Mouse (Mus musculus): Measurements from ENCODE around the gene Pkn2. TPM values are rescaled to one million over a fixed set of nuclear protein-coding genes. Genes with fewer than 3 reads are reported as not detected.

Gene Pkn2
- polyA plus RNA-seq, 1 experiment from 2014 or later, result 54.4 TPM

- no peaks in the 10 kb centered on the region for H3K9me3 ChIP-seq (replicated peaks)
- no peak overlapping the region for H3K9ac ChIP-seq
- no peak for ATAC-seq (ENCODE audit: low FRiP score)
- no peaks in the 10 kb centered on the region for H3K27me3 ChIP-seq
- H3K4me1 ChIP-seq, result no peaks in the 10 kb centered on the region
- 85% methylated on average over 7 of the region's 7 CpGs for WGBS
- H3K36me3 ChIP-seq, result no peaks in the 10 kb centered on the region
- no peak overlapping the region for H3K27ac ChIP-seq
- no peak overlapping the region for H3K4me3 ChIP-seq
- H3K4me2 ChIP-seq (replicated peaks), result no peak overlapping the region
These were observed 123.2 kb downstream of the Pkn2 start for GRCm38 (mm10) chr3:142758593-142758992.

DNA sequence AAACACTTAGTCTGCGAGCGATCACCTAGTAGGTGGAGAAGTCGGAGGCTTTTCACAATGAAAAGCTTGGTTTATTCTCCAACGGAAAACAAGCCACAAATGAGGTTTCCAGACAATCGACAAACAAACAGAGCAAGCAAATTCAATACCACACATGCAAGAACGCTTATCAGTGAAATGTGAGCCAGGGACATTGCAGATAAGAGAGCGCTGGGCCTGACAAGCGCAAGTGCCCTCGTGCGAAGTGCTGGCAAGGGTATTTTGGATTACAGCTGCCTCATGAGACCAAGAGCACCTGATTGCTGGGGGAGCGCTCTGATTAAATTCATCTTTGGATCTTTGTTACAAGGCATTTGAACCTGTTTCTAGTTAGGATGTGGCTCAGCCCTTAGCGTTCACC, 124.0 kb downstream of the Pkn2 start:
- Histone ChIP-seq H3K4me2 (replicated peaks) (no peak overlapping the region), H3K4me3 (no peak overlapping the region), H3K4me1 (no peaks in the 10 kb centered on the region), H3K27ac (no peak overlapping the region), H3K36me3 (no peaks in the 10 kb centered on the region), H3K27me3 (no peaks in the 10 kb centered on the region), H3K9ac (no peak overlapping the region), H3K9me3 (replicated peaks) (no peaks in the 10 kb centered on the region)
- no peak for ATAC-seq (ENCODE audit: low FRiP score)
- WGBS, result 59% methylated on average over 12 of the region's 12 CpGs

GRCm38 (mm10) chr3:142755132-142755867, 126.5 kb downstream of the Pkn2 start:
- no peaks in the 10 kb centered on the region for H3K27me3 ChIP-seq
- no peaks in the 10 kb centered on the region for H3K4me1 ChIP-seq
- H3K4me3 ChIP-seq, result no peak overlapping the region
- no peak overlapping the region for H3K9ac ChIP-seq
- no peaks in the 10 kb centered on the region for H3K36me3 ChIP-seq
- no peak for ATAC-seq (ENCODE audit: low FRiP score)
- H3K27ac ChIP-seq, result no peak overlapping the region
- no peak overlapping the region for H3K4me2 ChIP-seq (replicated peaks)
- no peaks in the 10 kb centered on the region for H3K9me3 ChIP-seq (replicated peaks)
- 90% methylated on average over 18 of the region's 18 CpGs for WGBS

DNA sequence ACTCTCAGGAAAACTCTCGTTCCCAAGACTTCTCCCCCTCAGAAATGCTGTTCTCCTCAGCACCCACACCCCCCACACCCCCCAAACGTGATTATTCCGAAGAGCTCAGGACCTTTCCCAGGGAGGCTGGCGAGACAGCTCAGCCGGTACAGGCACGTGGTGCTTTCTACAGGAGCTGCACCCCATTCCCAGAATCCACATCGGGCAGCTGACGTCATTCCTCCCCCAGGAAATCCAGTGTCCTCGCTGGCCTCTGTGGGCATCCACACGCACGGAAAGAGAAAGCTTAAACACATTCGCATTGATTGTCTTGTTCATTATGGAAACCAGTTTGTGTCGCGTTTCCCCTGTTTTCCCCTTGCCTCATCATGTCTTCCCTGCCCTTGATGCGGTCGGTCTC, 132.7 kb downstream of the Pkn2 start:
- H3K36me3 ChIP-seq, result no peaks in the 10 kb centered on the region
- H3K27me3 ChIP-seq, result no peaks in the 10 kb centered on the region
- H3K4me2 ChIP-seq (replicated peaks), result no peak overlapping the region
- WGBS, result 89% methylated on average over 16 of the region's 16 CpGs
- ATAC-seq (ENCODE audit: low FRiP score), result no peak
- no peak overlapping the region for H3K9ac ChIP-seq
- H3K4me1 ChIP-seq, result no peaks in the 10 kb centered on the region
- no peak overlapping the region for H3K4me3 ChIP-seq
- no peak overlapping the region for H3K27ac ChIP-seq
- H3K9me3 ChIP-seq (replicated peaks), result no peaks in the 10 kb centered on the region

DNA sequence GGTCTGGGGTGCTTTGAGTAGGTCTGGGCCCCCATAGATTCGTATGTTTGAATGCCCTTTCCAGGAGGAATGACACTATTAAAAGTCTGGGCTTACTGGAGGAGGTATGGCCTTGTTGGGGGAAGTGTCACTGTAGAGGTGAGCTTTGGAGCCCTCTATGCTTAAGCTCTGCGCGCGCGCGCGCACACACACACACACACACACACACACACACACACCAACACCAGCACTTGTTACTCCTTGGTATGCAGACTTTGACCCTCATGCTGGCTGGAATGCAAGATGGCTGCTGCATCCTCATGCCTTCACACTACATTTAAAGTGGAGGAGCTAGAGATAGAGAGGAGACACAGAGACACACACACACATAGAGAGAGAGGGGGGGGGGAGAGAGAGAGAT, 134.1 kb downstream of the Pkn2 start:
- H3K4me2 ChIP-seq (replicated peaks), result no peak overlapping the region
- no peak for ATAC-seq (ENCODE audit: low FRiP score)
- WGBS, result 97% methylated on average over 7 of the region's 7 CpGs
- H3K4me1 ChIP-seq, result no peaks in the 10 kb centered on the region
- H3K9ac ChIP-seq, result no peak overlapping the region
- no peaks in the 10 kb centered on the region for H3K9me3 ChIP-seq (replicated peaks)
- H3K27me3 ChIP-seq, result no peaks in the 10 kb centered on the region
- no peak overlapping the region for H3K27ac ChIP-seq
- no peak overlapping the region for H3K4me3 ChIP-seq
- H3K36me3 ChIP-seq, result no peaks in the 10 kb centered on the region

GRCm38 (mm10) chr3:142745076-142745475, 136.7 kb downstream of the Pkn2 start:
- Histone ChIP-seq H3K4me2 (replicated peaks) (no peak overlapping the region), H3K36me3 (no peaks in the 10 kb centered on the region), H3K27ac (no peak overlapping the region), H3K9ac (no peak overlapping the region), H3K9me3 (replicated peaks) (no peaks in the 10 kb centered on the region), H3K4me1 (no peaks in the 10 kb centered on the region), H3K27me3 (no peaks in the 10 kb centered on the region), H3K4me3 (no peak overlapping the region)
- 94% methylated on average over 2 of the region's 2 CpGs for WGBS
- no peak for ATAC-seq (ENCODE audit: low FRiP score)

DNA sequence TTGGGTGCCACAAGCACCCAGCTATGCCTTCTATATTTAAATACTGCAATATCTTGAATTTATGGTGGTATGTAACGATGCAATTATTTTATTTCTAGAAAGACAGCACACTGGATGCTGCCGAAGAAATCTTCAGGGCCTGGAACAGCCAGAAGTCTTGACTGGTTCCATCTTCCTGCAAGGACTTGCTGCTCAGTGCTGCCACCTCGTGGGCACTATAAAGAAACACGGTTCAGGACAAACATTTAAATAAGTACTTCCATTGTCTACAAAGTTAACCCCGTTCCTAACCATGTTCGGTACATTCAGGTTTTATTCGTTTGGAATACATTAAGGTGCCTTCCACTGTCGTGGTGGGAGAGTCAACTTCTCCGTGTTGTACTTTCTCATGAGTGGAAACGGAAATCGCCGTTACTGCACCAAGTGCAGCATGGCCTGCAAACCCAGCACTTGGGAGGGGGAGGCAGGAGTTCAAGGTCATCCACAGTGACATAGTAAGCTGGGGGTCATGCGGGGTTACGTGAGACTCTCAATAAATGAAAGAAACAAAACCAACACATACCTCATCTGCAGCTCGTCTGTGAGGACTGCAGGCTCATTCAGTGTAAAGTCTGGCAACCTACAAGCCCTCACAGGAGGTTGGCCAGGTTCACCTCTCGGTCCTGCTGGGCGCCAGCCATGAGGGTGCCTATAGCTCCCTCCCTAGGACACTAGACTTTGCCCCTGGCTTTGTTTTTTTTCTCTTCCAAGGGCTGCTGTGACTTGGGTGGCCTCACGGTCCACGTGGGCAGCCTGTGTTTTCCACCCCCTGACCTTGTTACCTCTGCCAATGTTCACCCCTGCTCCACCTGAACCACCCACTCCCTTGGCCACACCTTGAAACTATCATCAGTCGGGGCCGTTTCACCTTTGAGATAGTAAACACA, 137.6 kb downstream of the Pkn2 start:
- H3K9me3 ChIP-seq (replicated peaks), result no peaks in the 10 kb centered on the region
- no peaks in the 10 kb centered on the region for H3K36me3 ChIP-seq
- H3K9ac ChIP-seq, result no peak overlapping the region
- H3K4me1 ChIP-seq, result no peaks in the 10 kb centered on the region
- H3K4me2 ChIP-seq (replicated peaks), result no peak overlapping the region
- H3K27ac ChIP-seq, result no peak overlapping the region
- H3K27me3 ChIP-seq, result no peaks in the 10 kb centered on the region
- WGBS, result 61% methylated on average over 21 of the region's 21 CpGs
- no peak overlapping the region for H3K4me3 ChIP-seq
- ATAC-seq (ENCODE audit: low FRiP score), result peak; percentile 47; the same call in 1 of the 2 replicates

Other genes with a start within 250 kb of the Pkn2 start
- 10.2 and 11.9 TPM in 2 replicates for gene Kyat3, start 181.0 kb downstream of the Pkn2 start, polyA plus RNA-seq (2016; fragmentation: Nextera tagmentation; extraction: Ambion mirVana)
- 88.1 and 94.1 TPM in 2 replicates for gene Gtf2b, start 117.0 kb downstream of the Pkn2 start, polyA plus RNA-seq (2016; fragmentation: Nextera tagmentation; extraction: Ambion mirVana)